Mouse (Mus musculus) intestine, embryonic 15.5 days (tissue): ENCODE measurements at regions not wholly inside any gene's neighbourhood (a gene's known extent, or its start where the extent isn't known, plus 50 kb on each side); places are given as distances from the start of the nearest gene placed in this dataset.

Experiments
- ATAC-seq: fragments of 200-750 bp; cut with Nextera tagmentation; 2 replicates; pipeline ENCODE4 v1.8.0; 2017; ENCODE audit warnings: moderate TSS enrichment, moderate library complexity
- H3K27ac ChIP-seq: fragments of 300-500 bp; sonication (generic); 2 replicates; pipeline ENCODE4 v1.5.1; 2015; ENCODE audit warnings: mild to moderate bottlenecking, inconsistent platforms
- H3K27me3 ChIP-seq: fragments of 300-500 bp; sonication (generic); replicated peaks from 2 replicates; pipeline ENCODE4 v1.6.1; 2015; ENCODE audit warnings: inconsistent platforms
- H3K36me3 ChIP-seq: fragments of 300-500 bp; sonication (generic); 2 replicates; pipeline ENCODE4 v1.6.1; 2015; ENCODE audit warnings: inconsistent platforms
- H3K4me1 ChIP-seq: fragments of 300-500 bp; sonication (generic); replicated peaks from 2 replicates; pipeline ENCODE4 v1.6.1; 2015; ENCODE audit warnings: inconsistent platforms
- H3K4me2 ChIP-seq: fragments of 300-500 bp; sonication (generic); replicated peaks from 2 replicates; pipeline ENCODE4 v1.6.1; 2015; ENCODE audit warnings: mild to moderate bottlenecking, inconsistent platforms
- H3K4me3 ChIP-seq: fragments of 300-500 bp; sonication (generic); replicated peaks from 2 replicates; pipeline ENCODE4 v1.5.1; 2015; ENCODE audit warnings: inconsistent platforms
- H3K9ac ChIP-seq: fragments of 300-500 bp; sonication (generic); 2 replicates; pipeline ENCODE4 v1.6.1; 2015; ENCODE audit warnings: inconsistent platforms
- H3K9me3 ChIP-seq: fragments of 300-500 bp; sonication (generic); 2 replicates; pipeline ENCODE4 v1.6.1; 2016; ENCODE audit warnings: inconsistent platforms
- WGBS: fragments of 180-500 bp; shearing (Covaris S2); methylation state at CpG from one replicate; pipeline ENCODE4 v1.1.7; 2015; 5-methylcytosine and 5-hydroxymethylcytosine counted together

DNA sequence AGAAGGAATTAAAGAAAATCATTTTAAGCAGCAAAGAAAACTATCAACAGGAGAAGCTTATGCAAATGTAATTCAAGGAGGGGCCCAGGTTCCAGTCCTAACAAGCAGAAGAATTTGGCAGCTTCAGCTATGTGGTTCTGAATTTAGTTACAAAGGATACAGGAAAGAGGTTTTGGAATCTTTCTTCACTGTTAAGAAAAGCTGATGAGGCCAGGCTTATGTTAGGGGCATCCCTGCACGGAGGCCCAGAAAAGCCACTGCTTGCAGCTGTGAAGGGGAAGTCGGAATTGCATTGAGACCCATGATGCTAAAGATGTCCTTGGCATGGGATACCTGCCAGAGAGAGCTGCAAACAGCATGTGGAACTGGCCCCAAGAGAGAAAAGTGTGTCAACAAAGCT, 114.9 kb upstream of the Cops8 start:
- 89% methylated on average over 2 of the region's 2 CpGs for WGBS
- Histone ChIP-seq H3K4me2 (no peak overlapping the region), H3K27ac (no peak overlapping the region)

DNA sequence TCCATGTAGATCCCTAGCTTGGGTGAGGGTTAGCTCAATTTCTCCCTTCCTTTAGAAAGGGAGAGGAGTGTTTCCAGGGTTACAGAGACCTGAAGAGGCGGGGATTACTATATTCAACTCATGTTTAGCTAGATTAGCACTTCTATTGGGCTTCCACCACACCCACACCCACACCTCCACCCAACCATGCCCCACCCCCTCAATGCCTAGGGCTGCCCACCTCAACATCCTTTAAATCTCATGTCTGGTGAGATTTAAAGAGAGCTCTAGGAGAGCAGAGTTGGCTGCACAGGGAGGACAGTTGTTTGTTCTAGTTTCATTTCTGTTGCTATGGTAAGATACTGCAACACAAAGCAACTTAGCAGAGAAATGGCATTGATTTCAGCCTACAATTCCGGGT, 113.8 kb upstream of the Cops8 start:
- Histone ChIP-seq H3K4me3 (no peak overlapping the region), H3K27ac (no peak overlapping the region), H3K9me3 (no peaks in the 10 kb centered on the region), H3K27me3 (no peaks in the 10 kb centered on the region), H3K4me2 (no peak overlapping the region), H3K4me1 (peaks cover 8% of the 10 kb centered on the region; the same call in 1 of the 2 replicates), H3K36me3 (no peaks in the 10 kb centered on the region), H3K9ac (no peak overlapping the region)
- WGBS = 77% methylated on average over 2 of the region's 2 CpGs
- ATAC-seq = no peak

More for the DNA sequence above, 114.9 kb upstream of the Cops8 start:
- Histone ChIP-seq H3K27me3 (no peaks in the 10 kb centered on the region), H3K9ac (no peak overlapping the region), H3K4me3 (no peak overlapping the region), H3K9me3 (no peaks in the 10 kb centered on the region), H3K4me1 (no peaks in the 10 kb centered on the region), H3K36me3 (no peaks in the 10 kb centered on the region)
- no peak for ATAC-seq

DNA sequence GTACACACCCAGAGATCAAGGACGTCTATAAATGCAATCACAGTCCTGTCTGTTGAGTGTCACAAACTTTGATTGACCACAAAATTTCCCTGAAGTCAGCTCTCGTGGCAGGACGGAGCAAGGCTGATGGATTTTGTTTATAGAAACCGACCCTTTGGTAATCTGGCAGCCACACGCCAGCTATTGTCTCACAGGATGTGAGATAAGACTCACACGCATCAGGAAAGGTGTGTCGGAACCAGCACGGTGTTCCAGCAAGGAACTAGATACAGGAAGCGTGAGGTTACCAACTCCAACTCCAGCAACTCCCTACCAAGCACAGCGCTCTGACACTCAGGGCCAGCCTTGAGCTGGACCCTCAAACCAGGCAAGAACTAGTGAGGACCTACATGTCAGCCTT, 112.4 kb upstream of the Cops8 start:
- no peak for ATAC-seq
- H3K4me1 ChIP-seq = peaks cover 8% of the 10 kb centered on the region; the same call in 1 of the 2 replicates
- no peak overlapping the region for H3K4me3 ChIP-seq
- H3K9ac ChIP-seq = no peak overlapping the region
- H3K27ac ChIP-seq = no peak overlapping the region
- H3K9me3 ChIP-seq = no peaks in the 10 kb centered on the region
- no peak overlapping the region for H3K4me2 ChIP-seq
- no peaks in the 10 kb centered on the region for H3K36me3 ChIP-seq
- no peaks in the 10 kb centered on the region for H3K27me3 ChIP-seq
- WGBS = 69% methylated on average over 10 of the region's 10 CpGs

DNA sequence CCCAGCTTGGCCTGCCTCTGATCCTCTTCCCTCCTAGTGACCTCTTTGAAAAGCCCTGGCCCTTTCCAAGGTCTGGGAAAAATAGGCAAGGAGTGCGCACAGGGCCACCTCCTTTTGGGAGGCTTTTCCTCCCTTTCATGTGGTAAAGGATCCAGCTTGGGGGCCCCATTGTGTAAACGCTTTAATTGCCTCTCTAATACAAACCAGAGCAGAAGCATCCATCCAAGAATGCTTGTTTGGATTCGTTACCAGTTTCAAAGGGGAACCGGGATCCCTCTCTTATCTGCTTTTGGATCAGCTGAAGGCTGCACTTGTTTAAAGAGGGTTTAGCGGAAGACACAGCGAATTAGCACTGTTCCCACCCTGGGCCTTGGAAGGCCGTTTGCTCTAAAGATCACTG, 109.3 kb upstream of the Cops8 start:
- ATAC-seq = no peak
- no peak overlapping the region for H3K27ac ChIP-seq
- peaks cover 8% of the 10 kb centered on the region; the same call in 1 of the 2 replicates for H3K4me1 ChIP-seq
- no peaks in the 10 kb centered on the region for H3K27me3 ChIP-seq
- 31% methylated on average over 7 of the region's 7 CpGs for whole genome bisulfite sequencing
- H3K4me2 ChIP-seq = no peak overlapping the region
- H3K9me3 ChIP-seq = no peaks in the 10 kb centered on the region
- no peak overlapping the region for H3K9ac ChIP-seq
- H3K4me3 ChIP-seq = no peak overlapping the region
- no peaks in the 10 kb centered on the region for H3K36me3 ChIP-seq

DNA sequence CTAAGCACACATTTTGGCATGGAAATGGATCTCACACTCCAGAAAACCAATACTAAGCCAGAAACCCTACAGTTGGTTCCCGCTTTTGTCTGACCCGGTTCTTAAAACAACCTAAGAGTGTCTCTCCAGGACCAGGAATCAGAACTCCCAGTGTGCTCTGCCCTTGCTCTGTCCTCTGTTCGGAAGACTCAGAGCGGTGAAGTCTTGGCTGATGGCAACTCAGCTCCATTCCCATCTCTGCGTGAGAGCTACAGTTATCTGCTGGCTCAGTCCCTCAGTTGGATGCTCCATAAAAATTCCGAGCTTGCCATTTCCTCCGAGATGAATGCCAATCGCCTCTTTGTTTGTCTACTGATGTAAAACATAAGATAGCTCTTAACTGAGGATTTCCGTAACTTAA, 107.6 kb upstream of the Cops8 start:
- H3K9me3 ChIP-seq = no peaks in the 10 kb centered on the region
- no peak overlapping the region for H3K4me2 ChIP-seq
- peaks cover 8% of the 10 kb centered on the region; the same call in 1 of the 2 replicates for H3K4me1 ChIP-seq
- H3K36me3 ChIP-seq = no peaks in the 10 kb centered on the region
- WGBS = 69% methylated on average over 9 of the region's 9 CpGs
- no peak for ATAC-seq
- H3K27ac ChIP-seq = no peak overlapping the region
- H3K9ac ChIP-seq = no peak overlapping the region
- no peak overlapping the region for H3K4me3 ChIP-seq
- no peaks in the 10 kb centered on the region for H3K27me3 ChIP-seq

DNA sequence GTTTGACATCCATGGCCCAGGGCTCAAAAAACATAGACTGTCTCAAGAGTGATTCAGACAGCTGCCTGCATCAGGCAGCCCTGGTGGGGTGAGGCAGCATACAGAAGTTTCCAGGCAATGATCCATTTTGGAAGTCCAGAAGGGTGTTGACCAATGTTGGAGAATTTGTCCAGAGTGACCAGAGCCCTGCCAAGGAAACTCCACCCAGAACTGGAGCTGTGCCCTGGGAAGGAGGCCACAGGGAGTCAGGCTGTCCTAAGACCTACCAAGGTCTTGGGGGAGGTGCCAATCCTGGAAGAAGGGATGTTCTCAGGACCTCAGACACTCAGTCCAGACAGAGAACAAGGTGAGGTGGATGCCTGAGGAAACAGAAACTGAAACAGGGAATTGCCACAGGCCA, 105.2 kb upstream of the Cops8 start:
- no peak overlapping the region for H3K4me2 ChIP-seq
- H3K27ac ChIP-seq = no peak overlapping the region
- H3K9ac ChIP-seq = no peak overlapping the region
- peaks cover 8% of the 10 kb centered on the region; the same call in 1 of the 2 replicates for H3K4me1 ChIP-seq
- H3K27me3 ChIP-seq = no peaks in the 10 kb centered on the region
- no peak overlapping the region for H3K4me3 ChIP-seq
- H3K36me3 ChIP-seq = no peaks in the 10 kb centered on the region
- ATAC-seq = no peak
- H3K9me3 ChIP-seq = no peaks in the 10 kb centered on the region

DNA sequence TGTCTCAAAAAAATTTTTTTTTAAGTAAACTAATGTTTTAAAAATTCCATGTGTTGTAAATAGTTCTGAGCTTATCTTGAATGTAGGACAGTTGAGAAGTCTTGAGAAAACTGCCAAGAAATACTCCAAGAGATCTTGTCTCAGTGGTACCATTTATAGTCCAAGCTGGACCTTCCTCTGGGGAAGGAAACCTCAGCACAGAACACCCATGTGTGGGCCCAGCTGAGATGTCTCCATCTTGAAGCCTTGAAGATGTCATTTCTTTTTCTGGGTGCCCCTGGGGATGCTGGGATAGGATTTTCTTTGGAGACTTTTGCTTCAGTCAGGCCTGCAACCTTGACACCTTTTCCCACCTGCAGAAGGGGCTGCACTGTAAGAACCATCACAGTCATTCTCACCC, 101.4 kb upstream of the Cops8 start:
- H3K9ac ChIP-seq = no peak overlapping the region
- no peak overlapping the region for H3K4me2 ChIP-seq
- H3K4me1 ChIP-seq = no peaks in the 10 kb centered on the region
- H3K36me3 ChIP-seq = no peaks in the 10 kb centered on the region
- ATAC-seq = no peak
- no peaks in the 10 kb centered on the region for H3K27me3 ChIP-seq
- no peak overlapping the region for H3K4me3 ChIP-seq
- H3K9me3 ChIP-seq = no peaks in the 10 kb centered on the region
- H3K27ac ChIP-seq = no peak overlapping the region

DNA sequence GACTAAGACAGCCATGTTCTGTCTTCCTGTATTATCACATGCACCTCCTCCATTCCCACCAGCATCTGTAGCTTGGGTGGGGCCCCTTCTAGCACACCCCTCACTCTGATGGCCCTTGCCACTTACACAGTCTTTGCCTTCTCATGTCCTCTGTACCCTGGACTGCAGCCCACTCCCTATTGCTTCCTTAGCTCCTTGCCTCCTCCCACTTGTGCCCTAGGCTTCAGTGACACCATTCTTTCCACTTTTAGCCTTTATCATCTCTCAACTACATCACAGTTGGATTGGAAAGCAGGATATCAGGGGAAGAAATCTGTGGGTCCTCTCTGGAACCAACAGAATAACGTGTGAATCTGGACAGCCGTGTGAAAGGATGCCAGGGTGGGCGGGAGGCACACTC, 100.4 kb upstream of the Cops8 start:
- 90% methylated on average over 3 of the region's 3 CpGs for WGBS
- Histone ChIP-seq H3K4me3 (no peak overlapping the region), H3K9ac (no peak overlapping the region), H3K4me2 (no peak overlapping the region), H3K4me1 (no peaks in the 10 kb centered on the region), H3K27ac (no peak overlapping the region), H3K36me3 (no peaks in the 10 kb centered on the region), H3K9me3 (no peaks in the 10 kb centered on the region), H3K27me3 (no peaks in the 10 kb centered on the region)
- no peak for ATAC-seq

DNA sequence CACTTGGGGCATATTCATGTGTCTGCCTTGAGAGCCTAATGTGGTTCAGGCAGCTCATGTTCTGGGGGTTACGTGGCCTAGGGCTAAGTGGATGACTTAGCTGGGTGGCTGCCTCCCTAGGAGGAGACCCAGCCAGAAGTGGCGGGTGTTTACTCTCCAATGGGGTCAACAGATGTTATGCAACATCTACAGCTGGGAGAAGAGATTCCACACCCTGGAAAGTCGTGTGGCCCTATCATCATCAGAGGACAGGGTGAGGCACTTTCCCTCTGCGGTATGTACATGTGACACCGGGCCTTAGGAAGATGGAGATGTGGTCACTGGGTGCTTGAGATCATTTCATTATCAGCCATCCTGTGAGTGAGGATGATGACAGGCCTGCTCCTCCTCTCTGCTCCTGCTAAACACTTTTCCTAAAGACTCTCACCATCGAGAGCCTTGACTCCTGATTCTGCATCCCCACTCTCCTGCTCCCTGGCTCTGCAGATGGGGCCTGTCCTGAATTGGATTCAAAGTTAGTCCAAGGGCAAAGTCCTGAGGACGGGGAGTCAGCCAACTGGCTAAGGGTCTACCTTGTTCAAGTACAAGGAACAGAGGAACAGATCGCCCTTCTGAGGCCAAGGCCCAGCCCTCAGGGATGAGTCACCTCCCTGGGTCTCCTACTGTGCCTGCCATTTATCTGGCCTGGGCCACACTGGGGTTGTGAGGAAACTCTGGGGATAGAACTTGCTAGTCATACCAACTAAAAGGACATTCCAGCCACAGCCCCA, 99.8 kb upstream of the Cops8 start:
- Histone ChIP-seq H3K27me3 (no peaks in the 10 kb centered on the region), H3K9ac (no peak overlapping the region), H3K36me3 (no peaks in the 10 kb centered on the region), H3K4me3 (no peak overlapping the region), H3K4me1 (no peaks in the 10 kb centered on the region), H3K27ac (no peak overlapping the region), H3K4me2 (no peak overlapping the region), H3K9me3 (no peaks in the 10 kb centered on the region)
- ATAC-seq = no peak
- 74% methylated on average over 8 of the region's 8 CpGs for WGBS

DNA sequence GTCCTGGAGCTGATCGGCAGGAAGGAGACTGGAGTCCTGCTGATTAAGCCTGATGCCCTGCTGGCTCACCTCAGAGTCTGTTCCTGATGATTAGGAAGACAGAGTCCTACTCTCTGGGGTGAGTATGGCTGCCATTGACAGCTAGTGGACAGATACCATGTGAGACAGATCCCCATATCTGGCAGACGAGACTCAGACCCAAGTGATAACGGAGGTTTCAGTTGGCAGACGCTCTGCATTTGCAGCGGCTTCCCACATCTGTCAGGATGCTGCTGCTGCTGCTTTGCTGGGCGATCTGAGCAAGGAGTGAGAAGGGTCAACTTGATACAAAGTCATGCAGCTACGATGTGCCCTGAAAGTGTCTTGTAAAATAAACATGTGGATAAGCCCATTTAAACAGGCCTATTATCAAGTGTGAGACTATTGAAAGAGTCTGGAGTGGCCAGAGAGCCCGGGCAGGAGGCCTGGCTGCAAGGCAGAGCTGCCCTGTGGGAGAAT, 98.1 kb upstream of the Cops8 start:
- no peak overlapping the region for H3K9ac ChIP-seq
- no peak for ATAC-seq
- no peak overlapping the region for H3K4me3 ChIP-seq
- WGBS = 26% methylated on average over 8 of the region's 8 CpGs
- H3K36me3 ChIP-seq = no peaks in the 10 kb centered on the region
- no peaks in the 10 kb centered on the region for H3K9me3 ChIP-seq
- no peaks in the 10 kb centered on the region for H3K4me1 ChIP-seq
- no peaks in the 10 kb centered on the region for H3K27me3 ChIP-seq
- H3K27ac ChIP-seq = no peak overlapping the region
- no peak overlapping the region for H3K4me2 ChIP-seq

DNA sequence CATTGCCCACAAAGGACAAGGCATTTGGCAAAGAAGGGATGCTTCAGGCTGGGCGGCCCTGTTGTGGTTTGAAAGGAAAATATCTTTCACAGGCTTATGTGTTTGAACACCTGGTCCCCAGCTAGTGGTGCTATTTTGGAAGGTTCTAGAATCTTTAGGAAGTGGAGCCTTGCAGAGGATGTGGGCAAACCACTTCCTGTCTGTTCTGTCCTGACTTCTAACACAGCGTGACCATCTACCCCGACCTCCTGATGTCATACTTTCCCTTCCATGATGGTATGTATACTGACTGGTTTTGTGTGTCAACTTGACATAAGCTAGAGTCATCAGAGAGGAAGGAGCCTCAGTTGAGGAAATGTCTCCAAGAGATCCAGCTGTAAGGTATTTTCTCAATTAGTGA, 97.2 kb upstream of the Cops8 start:
- ATAC-seq = no peak
- Histone ChIP-seq H3K9ac (no peak overlapping the region), H3K4me2 (no peak overlapping the region), H3K4me3 (no peak overlapping the region), H3K36me3 (no peaks in the 10 kb centered on the region), H3K9me3 (no peaks in the 10 kb centered on the region), H3K4me1 (no peaks in the 10 kb centered on the region), H3K27me3 (no peaks in the 10 kb centered on the region), H3K27ac (no peak overlapping the region)
- 75% methylated on average over 3 of the region's 3 CpGs for WGBS

DNA sequence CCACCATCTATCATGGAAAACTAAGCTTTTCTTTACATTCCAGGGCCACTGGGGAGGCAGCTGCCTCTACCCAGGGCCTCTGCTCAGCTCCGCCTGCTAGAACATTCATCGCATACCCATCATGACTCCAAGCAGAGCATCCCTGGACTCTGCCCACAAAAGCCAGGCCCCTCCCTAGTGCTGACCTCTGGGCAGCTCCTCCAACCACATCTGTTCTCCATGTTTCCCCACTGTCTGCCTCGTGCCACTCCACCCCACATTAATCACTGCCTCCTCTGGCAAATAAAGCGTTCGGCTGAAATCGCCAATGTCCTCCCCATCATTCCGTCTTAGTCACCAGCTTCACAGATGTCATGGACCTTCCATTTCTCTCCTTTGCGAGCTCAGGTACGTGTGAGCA, 96.2 kb upstream of the Cops8 start:
- no peak overlapping the region for H3K4me2 ChIP-seq
- WGBS = 57% methylated on average over 9 of the region's 9 CpGs
- H3K27ac ChIP-seq = no peak overlapping the region
- ATAC-seq = no peak; the same call in 1 of the 2 replicates
- H3K4me1 ChIP-seq = no peaks in the 10 kb centered on the region
- no peak overlapping the region for H3K4me3 ChIP-seq
- H3K36me3 ChIP-seq = no peaks in the 10 kb centered on the region
- H3K27me3 ChIP-seq = no peaks in the 10 kb centered on the region
- no peaks in the 10 kb centered on the region for H3K9me3 ChIP-seq
- no peak overlapping the region for H3K9ac ChIP-seq

DNA sequence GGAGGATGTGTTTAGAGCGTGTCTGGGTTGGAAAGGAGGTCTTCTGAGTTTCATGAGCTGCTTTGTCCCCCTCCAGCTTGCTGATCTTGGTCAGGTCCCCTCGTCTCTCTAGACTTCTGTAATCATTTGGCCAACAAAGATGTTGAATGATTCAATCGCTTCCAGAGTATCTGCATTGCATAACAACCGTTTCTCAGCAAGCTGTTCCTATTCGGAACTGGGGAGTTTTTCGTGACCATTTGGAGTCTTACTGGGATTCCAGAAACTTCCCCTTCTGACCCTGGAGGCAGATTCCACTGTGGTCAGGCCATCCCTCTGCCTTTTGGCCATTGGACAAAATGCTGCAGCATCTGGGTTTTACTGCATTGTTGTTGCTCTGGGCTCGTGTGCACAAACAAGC, 93.4 kb upstream of the Cops8 start:
- Histone ChIP-seq H3K4me3 (no peak overlapping the region), H3K9me3 (no peaks in the 10 kb centered on the region), H3K27ac (no peak overlapping the region), H3K4me2 (no peak overlapping the region), H3K27me3 (no peaks in the 10 kb centered on the region), H3K4me1 (no peaks in the 10 kb centered on the region), H3K9ac (no peak overlapping the region), H3K36me3 (no peaks in the 10 kb centered on the region)
- ATAC-seq = no peak
- WGBS = 85% methylated on average over 7 of the region's 7 CpGs
